In genomic region chr4:114460401-114460800, GRCm38 (mm10) we compare ENCODE assay signal across 17 mouse cellular contexts. TPM values are rescaled to one million over a fixed set of nuclear protein-coding genes. Genes with fewer than 3 reads are reported as not detected.
DNase-seq lines count a peak whose midpoint lies in the region; ATAC-seq and TF ChIP-seq lines count a peak whose summit lies in the region.
"Had no signal": no experiment of that assay in that cellular context is flagged by ENCODE, and none has a peak within 500 bp of the region (broad histone marks: within the 10 kb centered on the region; RNA-seq: fewer than 3 reads in every experiment).

No protein-coding gene starts in this region.

- H3K9ac ChIP-seq in heart, embryonic 12.5 days, result no peak overlapping the region
- H3K9ac ChIP-seq: forebrain, embryonic 13.5 days; liver, postnatal 0 days; neural tube, embryonic 12.5 days had no signal

- intact Hi-C loops in left cerebral cortex, adult 2 months (cut with DNase I), result loop anchor here (1.0 to 2.0 kb wide), 4 partner anchors 44 to 176 kb away; no protein-coding TSS in a partner anchor

- no peak overlapping the region for H3K4me3 ChIP-seq in heart, embryonic 12.5 days
- H3K4me3 ChIP-seq in layer of hippocampus, adult 2 months, result no peak overlapping the region
- H3K4me3 ChIP-seq in cortical plate, adult 2 months (ENCODE audit: insufficient read depth, low read length), result no peak overlapping the region
- H3K4me3 ChIP-seq in left cerebral cortex, adult 2 months, result no peak overlapping the region
- H3K4me3 ChIP-seq: embryonic facial prominence, embryonic 10.5 days; forebrain, embryonic 13.5 days; hindbrain, embryonic 10.5 days; neural tube, embryonic 12.5 days had no signal

- H3K4me2 ChIP-seq in heart, embryonic 12.5 days, result no peak overlapping the region
- H3K4me2 ChIP-seq: forebrain, embryonic 13.5 days; neural tube, embryonic 12.5 days had no signal

- peaks cover 37% of the 10 kb centered on the region for H3K27me3 ChIP-seq in heart, embryonic 12.5 days (replicated peaks)
- H3K27me3 ChIP-seq: forebrain, embryonic 13.5 days; neural tube, embryonic 12.5 days had no signal

- peaks cover 19% of the 10 kb centered on the region for H3K4me1 ChIP-seq in heart, embryonic 12.5 days (replicated peaks)
- H3K4me1 ChIP-seq in cortical plate, adult 2 months (ENCODE audit: control insufficient read depth, insufficient read depth, low read length), result peaks cover 6% of the 10 kb centered on the region
- H3K4me1 ChIP-seq: embryonic facial prominence, embryonic 10.5 days; forebrain, embryonic 13.5 days had no signal

- no peaks in the 10 kb centered on the region for H3K9me3 ChIP-seq in heart, embryonic 12.5 days (replicated peaks)
- H3K9me3 ChIP-seq: embryonic facial prominence, embryonic 10.5 days; forebrain, embryonic 13.5 days; hindbrain, embryonic 10.5 days; neural tube, embryonic 12.5 days had no signal

- H3K36me3 ChIP-seq in heart, embryonic 12.5 days, result no peaks in the 10 kb centered on the region
- H3K36me3 ChIP-seq: embryonic facial prominence, embryonic 10.5 days; hindbrain, embryonic 10.5 days; neural tube, embryonic 12.5 days had no signal

- no peak overlapping the region for H3K27ac ChIP-seq in heart, embryonic 12.5 days (ENCODE audit: poor library complexity, severe bottlenecking)
- peak overlapping the region; percentile 36; the same call in 1 of the 2 replicates for H3K27ac ChIP-seq in layer of hippocampus, adult 2 months
- H3K27ac ChIP-seq in cortical plate, adult 2 months (ENCODE audit: insufficient read depth, low read length), result peak overlapping the region; percentile 89
- H3K27ac ChIP-seq in left cerebral cortex, adult 2 months, result peak overlapping the region; percentile 84
- H3K27ac ChIP-seq: embryonic facial prominence, embryonic 10.5 days; forebrain, embryonic 13.5 days; hindbrain, embryonic 10.5 days; neural tube, embryonic 12.5 days had no signal

- TF ChIP-seq POLR2A in cortical plate, adult 2 months (IDR thresholded peaks at IDR 0.05; ENCODE audit: extremely low read depth, insufficient read depth, low read length), result no peak

- 53% methylated on average over 5 of the region's 5 CpGs for WGBS in heart, embryonic 12.5 days

- ATAC-seq in heart, embryonic 12.5 days (ENCODE audit: insufficient number of reproducible peaks, low FRiP score), result no peak
- no peak for ATAC-seq in CD4-positive, CD25-positive, alpha-beta regulatory T cell, adult 4 months
- ATAC-seq: liver, postnatal 0 days had no signal

- TF ChIP-seq CTCF in layer of hippocampus, adult 2 months (conservative IDR thresholded peaks at IDR 0.05), result no peak
- no peak for TF ChIP-seq CTCF in cortical plate, adult 2 months (IDR thresholded peaks at IDR 0.05; ENCODE audit: extremely low read depth, insufficient read depth, low read length)
- no peak for TF ChIP-seq CTCF in left cerebral cortex, adult 2 months (IDR thresholded peaks at IDR 0.05)

- DNase-seq in heart, adult 11 months, result peak; percentile 97
- no peak for DNase-seq in layer of hippocampus, adult 2 months (ENCODE audit: low spot score in 2 of 2)
- no peak for DNase-seq in layer of hippocampus, postnatal 36 days
- DNase-seq in left cerebral cortex, adult 2 months (ENCODE audit: extremely low spot score in 1 of 2, low spot score in 2 of 2), result peak; percentile 35 to 61
- DNase-seq in thymus, postnatal 25 days, result no peak
- DNase-seq: gastrocnemius, postnatal 10 days; kidney, adult 2 months; kidney, postnatal 36 days; liver; liver, postnatal 0 days had no signal

RNA-seq across cellular contexts. Expression of gene Trabd2b, which starts 53.9 kb away (rescaled TPM):
- polyA plus RNA-seq in heart, embryonic 12.5 days (2016; fragmentation: Nextera tagmentation; extraction: Ambion mirVana), result 1.1 and 1.5 TPM in 2 replicates
- total RNA-seq in layer of hippocampus, adult 2 months (2021), result 1 to 10 TPM; 1.5 to 1.6 TPM
- 1 to 10 TPM; 1.0 to 1.8 TPM for total RNA-seq in layer of hippocampus, postnatal 36 days (2021)
- polyA plus RNA-seq in cortical plate, adult 2 months (2012; rRNA removed), result 2.0 TPM in 2 replicates
- 1 to 10 TPM; 4.8 to 6.7 TPM for total RNA-seq in left cerebral cortex, adult 2 months (2021)
- not detected for polyA plus RNA-seq in CD4-positive, CD25-positive, alpha-beta regulatory T cell, adult 4 months (2017; shearing (Covaris generic))

Comparison
In these comparisons a context has a peak if more than half of its experiments do, and no peak if none do; other contexts are left out.
1. DNase-seq: peak in heart, adult 11 months (single experiment) and left cerebral cortex, adult 2 months (2 of 2); none in layer of hippocampus, adult 2 months (0 of 2), layer of hippocampus, postnatal 36 days (0 of 2) and thymus, postnatal 25 days (single experiment).